Mouse (Mus musculus): ENCODE measurements around the gene Marf1. TPM values are rescaled to one million over a fixed set of nuclear protein-coding genes. Genes with fewer than 3 reads are reported as not detected.
"Not testable (repeated sequence)": the region's sequence is repeated elsewhere in the genome, so short reads cannot be mapped to it uniquely, and the experiment has no call there.

Marf1 gene
- polyA plus RNA-seq, 1 experiment from 2014 or later, result 18.6 TPM

DNA sequence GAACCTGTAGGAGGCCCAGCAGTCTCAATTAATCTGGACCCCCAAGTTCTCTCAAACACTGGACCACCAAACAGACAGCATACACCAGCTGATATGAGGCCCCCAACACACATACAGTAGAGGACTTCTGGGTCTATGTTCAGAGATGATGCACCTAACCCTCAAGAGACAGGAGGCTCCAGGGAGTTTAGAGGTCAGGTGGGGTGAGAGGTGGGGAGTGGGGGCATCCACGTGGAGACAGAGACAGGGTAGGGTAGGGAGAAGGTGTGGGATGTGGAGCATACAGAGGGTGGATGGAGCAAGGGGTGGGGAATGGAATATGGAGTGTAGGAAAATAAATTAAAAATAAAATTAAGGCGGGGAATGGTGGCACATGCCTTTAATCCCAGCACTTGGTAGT lies 94.5 kb downstream of the Marf1 start:
- not testable (repeated sequence) for H3K9me3 ChIP-seq (ENCODE audit: control insufficient read depth, low read length); H3K27ac ChIP-seq (replicated peaks; ENCODE audit: low read depth, low read length); ATAC-seq (ENCODE audit: low FRiP score, low TSS enrichment); H3K4me1 ChIP-seq (ENCODE audit: control insufficient read depth, insufficient read depth, low read length); H3K36me3 ChIP-seq (ENCODE audit: control insufficient read depth, insufficient read depth, low read length); DNase-seq; H3K4me3 ChIP-seq (replicated peaks; ENCODE audit: low read depth, low read length); H3K9ac ChIP-seq (replicated peaks; ENCODE audit: low read length); H3K4me2 ChIP-seq (ENCODE audit: low read length); H3K27me3 ChIP-seq (ENCODE audit: control insufficient read depth, insufficient read depth, low read length)
- 78% methylated on average over 2 of the region's 2 CpGs for WGBS

DNA sequence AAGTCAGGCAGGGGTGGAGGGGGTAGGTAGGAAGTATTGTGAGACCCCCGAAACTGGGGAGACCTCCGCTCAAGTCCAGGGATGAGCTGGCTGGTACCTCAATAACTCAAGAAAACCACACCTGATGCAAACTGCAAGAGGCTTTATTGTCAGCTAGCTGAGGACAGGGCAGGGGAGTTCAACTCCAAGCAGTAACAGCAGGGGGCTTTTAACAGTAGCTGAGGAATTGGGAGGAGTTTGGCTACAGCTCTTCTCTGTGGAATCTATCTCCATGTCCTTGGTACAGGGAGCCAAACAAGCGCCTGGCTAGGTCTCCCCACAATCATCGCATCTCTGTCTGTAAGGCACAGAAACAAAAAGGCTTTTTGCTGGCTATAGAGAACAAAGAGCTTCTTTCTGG lies 96.6 kb downstream of the Marf1 start:
- not testable (repeated sequence) for H3K4me3 ChIP-seq (replicated peaks; ENCODE audit: low read depth, low read length); H3K4me2 ChIP-seq (ENCODE audit: low read length); ATAC-seq (ENCODE audit: low FRiP score, low TSS enrichment); H3K4me1 ChIP-seq (ENCODE audit: control insufficient read depth, insufficient read depth, low read length); H3K36me3 ChIP-seq (ENCODE audit: control insufficient read depth, insufficient read depth, low read length); H3K27ac ChIP-seq (replicated peaks; ENCODE audit: low read depth, low read length); DNase-seq; H3K9ac ChIP-seq (replicated peaks; ENCODE audit: low read length); H3K9me3 ChIP-seq (ENCODE audit: control insufficient read depth, low read length); H3K27me3 ChIP-seq (ENCODE audit: control insufficient read depth, insufficient read depth, low read length)
- WGBS, result 94% methylated on average over 4 of the region's 4 CpGs

GRCm38 (mm10) chr16:14059869-14060268 lies 103.3 kb downstream of the Marf1 start:
- WGBS, result 81% methylated on average over 5 of the region's 5 CpGs
- Histone ChIP-seq H3K9me3 (ENCODE audit: control insufficient read depth, low read length) (no peaks in the 10 kb centered on the region), H3K4me1 (ENCODE audit: control insufficient read depth, insufficient read depth, low read length) (peaks cover 8% of the 10 kb centered on the region; the same call in 1 of the 2 replicates), H3K4me2 (ENCODE audit: low read length) (no peak overlapping the region), H3K27me3 (ENCODE audit: control insufficient read depth, insufficient read depth, low read length) (no peaks in the 10 kb centered on the region), H3K27ac (replicated peaks; ENCODE audit: low read depth, low read length) (no peak overlapping the region), H3K4me3 (replicated peaks; ENCODE audit: low read depth, low read length) (no peak overlapping the region), H3K36me3 (ENCODE audit: control insufficient read depth, insufficient read depth, low read length) (no peaks in the 10 kb centered on the region), H3K9ac (replicated peaks; ENCODE audit: low read length) (no peak overlapping the region)
- no peak for ATAC-seq (ENCODE audit: low FRiP score, low TSS enrichment)
- no peak for DNase-seq

MicroRNAs encoded within 50 kb of the gene (microRNA counts, 519-probe panel; counts per million panel counts)
- microRNA mmu-miR-484, result 5,526 counts per million, percentile 62 among the panel's probes with 10 or more counts

Small RNA genes within 50 kb of the gene (microRNA-seq; reads per million reads assigned to microRNA genes)
- gene Gm27671, result not detected
- 2,963 reads per million, percentile 87 among the genes with 10 or more reads in this experiment for gene Mir484

Other genes with a start within 250 kb of the Marf1 start
- gene 2900011O08Rik, start 176.7 kb downstream of the Marf1 start, polyA plus RNA-seq (2014; fragmentation: Nextera tagmentation; extraction: Ambion mirVana), result 166 and 194 TPM in 2 replicates
- 0.46 and 1.8 TPM in 2 replicates for gene Ifitm7, start 176.5 kb downstream of the Marf1 start, polyA plus RNA-seq (2014; fragmentation: Nextera tagmentation; extraction: Ambion mirVana)
- gene Nde1, start 76 bp downstream of the Marf1 start, polyA plus RNA-seq (2014; fragmentation: Nextera tagmentation; extraction: Ambion mirVana), result 19.4 and 39.0 TPM in 2 replicates
- 0.03 and 0.50 TPM in 2 replicates for gene Myh11, start 128.0 kb upstream of the Marf1 start, polyA plus RNA-seq (2014; fragmentation: Nextera tagmentation; extraction: Ambion mirVana)
- gene Fopnl, start 154.1 kb upstream of the Marf1 start, polyA plus RNA-seq (2014; fragmentation: Nextera tagmentation; extraction: Ambion mirVana), result 210 and 229 TPM in 2 replicates
- 6.2 and 9.6 TPM in 2 replicates for gene Abcc1, start 198.2 kb upstream of the Marf1 start, polyA plus RNA-seq (2014; fragmentation: Nextera tagmentation; extraction: Ambion mirVana)

All from midbrain, embryonic 14.5 days (tissue).